Mouse (Mus musculus): ENCODE data around the gene Mgat3. TPM values are rescaled to one million over a fixed set of nuclear protein-coding genes. Genes with fewer than 3 reads are reported as not detected.

Gene Mgat3
- not detected for total RNA-seq (2023)

GRCm38 (mm10) chr15:80173001-80173771 is at the start of gene Mgat3:
Gene Mgat3, plus strand, starts transcription at chr15:80173721.

GRCm38 (mm10) chr15:80132993-80133586 is 40.4 kb upstream of the Mgat3 start, which contains the start of gene Tab1:
Gene Tab1, plus strand, starts transcription at chr15:80133127.

DNA sequence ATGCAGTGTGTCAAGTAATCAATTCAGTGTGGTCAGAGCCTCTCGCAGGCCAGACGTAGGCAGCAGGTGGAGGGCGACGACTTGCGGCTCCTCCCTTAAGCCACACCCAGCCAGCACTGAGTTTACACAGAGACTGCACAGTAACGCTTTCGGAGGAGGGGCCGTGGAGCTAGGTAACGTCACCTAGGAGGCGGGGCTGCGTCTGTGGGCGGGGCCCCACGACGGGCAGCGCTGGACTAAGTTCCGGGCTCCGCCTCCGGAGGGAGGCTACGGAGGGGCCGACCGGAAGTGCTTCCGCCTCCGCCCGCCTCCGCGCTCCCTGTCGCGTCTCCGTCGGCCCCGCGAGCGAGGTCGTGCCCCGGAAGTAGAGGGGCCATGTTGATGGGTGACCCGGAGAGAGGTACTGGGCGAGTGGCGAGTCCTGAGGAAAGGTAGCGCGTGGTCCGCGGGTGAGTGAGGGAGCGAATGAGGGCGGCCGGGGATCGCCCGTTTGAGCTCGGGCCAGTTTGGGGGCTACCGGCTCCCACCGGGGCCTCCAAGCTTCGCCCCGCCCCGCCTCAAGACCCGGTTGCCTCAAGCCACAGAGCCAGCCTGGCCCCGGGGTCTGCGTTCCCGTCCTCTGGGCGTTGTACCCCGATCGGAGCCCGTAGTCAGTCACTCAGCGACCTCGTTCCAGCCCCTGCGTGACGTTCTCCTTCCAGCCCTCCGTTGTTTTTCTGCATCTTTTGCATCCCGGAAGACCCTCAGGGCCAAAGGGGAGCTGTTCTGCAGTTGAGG is 60.4 kb downstream of the Mgat3 start, which contains the start of gene Mief1:
Gene Mief1, plus strand, starts transcription at position 286 of the 777 bp plus-strand sequence.

GRCm38 (mm10) chr15:80235535-80235934 is 62.0 kb downstream of the Mgat3 start, which contains the start of gene AC140267.1:
Gene AC140267.1, plus strand, starts transcription at chr15:80235835.

GRCm38 (mm10) chr15:80254847-80255645 is 81.5 kb downstream of the Mgat3 start, which contains the start of gene Atf4:
Gene Atf4, plus strand, starts transcription at chr15:80255184.

DNA sequence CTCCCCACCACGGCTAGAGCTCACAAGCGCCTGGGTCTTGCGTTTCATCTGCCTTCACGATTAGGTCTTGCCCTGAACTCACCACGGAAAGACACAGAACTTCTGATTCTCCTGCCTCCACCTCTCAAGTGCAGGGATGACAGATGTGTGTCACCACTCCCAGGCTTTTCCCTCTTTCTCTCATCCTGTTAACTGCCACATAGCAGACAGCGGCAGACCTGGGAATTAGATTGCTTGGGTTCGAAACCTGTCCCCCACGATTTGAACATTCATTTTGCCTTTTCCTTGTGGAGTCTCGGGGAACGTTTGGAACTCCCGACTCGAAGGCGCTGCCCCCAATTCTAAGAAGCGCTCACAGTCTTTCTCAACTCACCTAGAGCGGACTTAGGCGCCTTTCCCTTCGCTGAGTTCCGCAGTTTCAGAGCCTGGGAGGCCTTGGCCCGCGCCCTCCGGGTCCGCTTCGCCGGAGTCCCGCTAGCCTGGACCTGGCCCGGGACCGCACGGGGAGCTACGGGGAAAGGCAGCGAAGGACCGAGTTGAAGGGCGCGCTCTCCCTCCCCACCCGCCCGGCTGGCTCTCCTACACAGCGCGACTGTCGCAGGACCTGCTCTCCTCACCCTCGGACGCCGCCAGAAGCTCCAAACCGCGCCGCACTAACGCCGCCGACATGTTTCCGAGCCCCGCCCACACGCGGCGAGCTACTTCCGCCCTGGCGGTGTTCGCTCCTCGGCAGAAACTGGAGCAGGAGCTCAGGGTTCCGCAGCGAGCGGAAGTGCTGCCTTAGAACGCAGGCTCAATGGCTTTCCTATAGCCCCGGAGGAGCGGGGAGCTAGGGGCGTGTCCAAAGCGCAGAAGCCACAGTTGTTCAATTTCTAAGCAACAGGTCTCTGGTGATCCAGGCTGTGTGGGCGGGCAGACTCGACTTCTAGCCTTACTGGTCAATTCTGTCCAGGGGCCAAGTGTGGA is 90.4 kb downstream of the Mgat3 start, which contains the start of gene Rps19bp1:
Gene Rps19bp1, minus strand, starts transcription at position 706 of the 966 bp plus-strand sequence.

Other genes starting within 250 kb of the Mgat3 start
- 100 to 1,000 TPM; 113 to 119 TPM for gene Cbx7, start 202.6 kb upstream of the Mgat3 start, total RNA-seq (2023)
- 1 to 10 TPM; 2.0 to 2.7 TPM for gene Pdgfb, start 158.7 kb upstream of the Mgat3 start, total RNA-seq (2023)
- under 1 TPM; 0.41 to 0.44 TPM for gene Syngr1, start 82.4 kb upstream of the Mgat3 start, total RNA-seq (2023)
- gene Rpl3, start 81.9 kb upstream of the Mgat3 start, total RNA-seq (2023), result 1,000 to 10,000 TPM; 1,333 to 1,480 TPM
- gene Tab1, start 40.6 kb upstream of the Mgat3 start, total RNA-seq (2023), result 10 to 100 TPM; 30.9 to 35.2 TPM
- 10 to 100 TPM; 48.5 to 49.6 TPM for gene Mief1, start 60.3 kb downstream of the Mgat3 start, total RNA-seq (2023)
- gene AC140267.1, start 62.1 kb downstream of the Mgat3 start, total RNA-seq (2023), result 10 to 100 TPM; 13.2 to 28.3 TPM
- gene Atf4, start 81.5 kb downstream of the Mgat3 start, total RNA-seq (2023), result 100 to 1,000 TPM; 226 to 310 TPM
- gene Rps19bp1, start 90.6 kb downstream of the Mgat3 start, total RNA-seq (2023), result 10 to 100 TPM; 24.8 to 29.7 TPM
- under 1 TPM; 0.24 to 0.47 TPM for gene Cacna1i, start 113.5 kb downstream of the Mgat3 start, total RNA-seq (2023)

Data from T-cell, adult 66 days (primary cell).